Mouse (Mus musculus): ENCODE measurements around the gene Wfdc21.

Gene Wfdc21

DNA sequence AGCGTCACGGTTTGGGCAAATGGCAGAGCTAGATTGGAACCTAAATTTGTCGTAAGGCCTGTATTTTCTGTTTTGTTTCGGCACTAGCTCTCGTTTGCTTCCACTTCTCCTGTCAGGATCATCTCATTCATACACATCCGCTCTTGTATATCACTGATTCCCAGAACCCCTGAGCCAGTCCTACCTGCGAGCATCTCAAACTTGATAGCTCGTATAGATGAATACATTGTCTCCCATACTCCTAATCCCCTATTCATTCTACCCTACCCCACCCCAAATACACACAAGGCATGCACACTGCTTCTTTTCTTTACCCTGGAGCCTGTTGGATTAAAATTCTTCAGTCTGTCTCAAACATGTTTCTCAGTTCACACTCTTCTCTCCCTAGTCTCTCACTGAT, 7.5 kb downstream of the Wfdc21 start:
- no peak for DNase-seq

DNA sequence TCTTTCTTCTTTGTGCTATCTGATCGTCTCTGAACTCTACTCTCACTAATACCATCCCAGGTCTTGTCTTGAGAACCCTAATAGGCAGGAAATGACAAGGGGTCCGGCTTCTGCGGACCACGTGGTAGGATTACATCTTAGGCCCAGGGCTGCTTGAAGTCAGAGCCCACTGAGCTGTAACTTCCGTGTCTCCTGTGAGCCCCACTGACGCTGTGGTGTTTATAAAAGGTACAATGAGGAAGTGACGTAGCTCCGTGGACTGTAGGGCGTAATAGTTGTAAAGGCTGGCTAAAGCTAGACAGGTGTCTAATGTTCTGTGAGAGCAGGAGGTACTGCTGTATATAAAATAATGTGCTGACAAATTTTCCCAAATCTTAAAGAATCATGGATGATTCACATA, 20.6 kb downstream of the Wfdc21 start:
- no peak for DNase-seq

DNA sequence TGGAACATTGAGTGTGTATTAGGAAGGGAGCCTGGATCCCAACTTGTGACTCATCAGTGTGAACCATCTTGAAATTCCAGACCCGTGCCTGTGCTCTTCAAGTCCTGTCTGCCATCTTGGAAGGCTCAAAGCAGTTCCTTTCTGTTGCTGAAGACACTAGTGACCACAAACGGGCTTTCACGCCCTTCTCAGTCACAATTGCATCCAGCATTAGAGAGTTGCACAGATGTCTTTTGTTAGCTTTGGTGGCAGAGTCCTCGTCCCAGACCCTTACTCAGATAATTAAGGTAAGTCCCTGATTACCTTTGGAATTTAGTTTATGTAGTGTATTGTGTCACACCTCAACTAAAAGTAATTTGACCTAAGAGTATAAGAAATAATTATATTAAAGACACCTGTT, 22.2 kb downstream of the Wfdc21 start:
- DNase-seq: no peak

DNA sequence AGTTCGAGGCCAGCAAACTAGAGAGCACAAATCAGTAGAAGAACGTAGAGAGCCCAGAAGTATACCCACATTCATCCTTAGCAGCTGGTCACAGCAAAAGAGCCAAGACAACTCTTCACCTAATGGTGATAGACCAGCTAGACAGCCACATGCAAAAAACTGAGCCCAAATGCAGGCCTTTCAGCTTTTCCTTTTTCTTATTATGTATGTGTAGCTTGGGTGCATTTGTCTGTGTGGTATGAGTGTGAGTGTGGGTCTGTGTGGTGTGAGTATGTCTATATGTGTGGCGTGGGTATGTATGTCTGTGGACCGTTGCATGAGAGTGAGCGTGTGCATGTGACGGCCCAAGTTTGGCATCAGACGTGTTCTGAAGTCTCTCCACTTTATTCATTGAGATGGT, 24.3 kb downstream of the Wfdc21 start:
- no peak for DNase-seq

DNA sequence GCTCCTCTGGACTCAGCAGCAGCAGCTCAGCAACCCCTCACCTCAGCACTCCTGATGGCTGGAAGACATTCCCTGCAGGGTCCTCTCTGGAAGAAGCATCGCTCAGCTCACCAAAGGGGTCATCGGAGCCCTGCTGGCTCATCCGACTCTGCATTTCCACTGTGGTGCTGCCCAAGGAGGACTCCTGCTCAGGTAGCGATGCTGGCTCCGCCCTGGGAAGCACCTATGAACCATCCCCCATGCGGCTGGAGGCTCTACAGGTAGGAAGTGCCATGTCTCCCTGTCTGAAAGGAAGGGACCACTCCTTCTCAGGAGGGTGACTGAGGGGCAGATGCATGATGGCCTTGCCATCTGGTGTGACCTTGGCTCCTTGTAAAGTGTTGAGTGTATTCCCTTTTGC, 25.6 kb downstream of the Wfdc21 start:
- DNase-seq: no peak

DNA sequence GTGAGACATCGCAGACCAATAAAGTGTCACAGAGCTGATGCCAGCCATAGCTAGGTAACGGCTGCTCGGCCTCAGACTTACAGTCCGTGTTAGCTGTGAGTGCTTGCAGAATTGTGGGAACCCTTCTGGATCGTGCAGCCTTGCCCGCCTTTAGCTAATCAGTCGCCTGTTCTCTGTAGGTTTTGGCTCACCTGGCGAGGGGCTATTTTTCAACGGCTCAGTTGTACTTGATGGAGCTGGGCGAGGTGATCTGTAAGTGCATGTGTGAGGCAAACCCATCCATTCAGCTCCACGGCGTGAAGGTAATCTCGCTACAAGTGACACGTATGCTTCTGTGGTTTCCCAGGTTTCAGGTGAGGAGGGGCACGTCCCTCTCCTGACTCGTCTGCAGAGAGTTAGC, 27.0 kb downstream of the Wfdc21 start:
- no peak for DNase-seq

DNA sequence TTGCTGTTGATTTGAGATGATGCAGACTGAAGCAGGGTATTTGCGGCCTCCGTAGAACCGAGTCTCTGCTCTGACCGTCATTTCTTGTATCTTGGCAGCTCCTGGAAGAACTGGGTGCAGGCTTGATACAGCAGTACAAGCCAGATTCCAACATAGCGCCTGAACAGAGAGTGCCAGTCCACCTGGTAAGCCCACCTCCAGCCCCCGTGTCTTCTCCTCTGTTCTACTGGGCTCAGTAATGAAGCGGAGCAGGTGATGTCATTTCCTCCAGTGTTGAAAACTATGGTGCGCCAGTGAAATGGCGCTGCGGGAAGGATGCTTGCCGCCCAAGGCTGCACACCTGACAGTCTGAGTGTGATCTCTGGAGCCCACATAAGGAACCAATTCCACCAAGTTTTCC, 27.6 kb downstream of the Wfdc21 start:
- DNase-seq: no peak

DNA sequence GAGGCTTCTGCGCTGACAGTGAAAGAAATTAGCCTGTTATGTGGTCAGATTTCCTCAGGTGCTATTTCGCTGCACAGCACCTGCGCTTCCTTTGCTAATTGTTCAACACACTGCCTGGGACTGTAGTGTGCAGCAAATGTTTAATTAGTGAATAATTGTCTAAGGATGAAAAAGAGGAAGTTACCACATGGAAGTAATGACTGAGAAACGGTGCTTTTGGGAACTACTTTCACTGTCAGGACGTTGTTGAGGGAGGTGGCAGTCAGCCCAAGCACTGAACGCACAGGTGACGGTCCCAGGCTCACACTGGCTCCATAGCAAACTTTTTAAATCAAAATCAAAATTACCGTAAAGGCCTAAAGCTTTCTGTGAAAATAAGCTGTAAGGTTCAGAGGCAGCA, 30.1 kb downstream of the Wfdc21 start:
- DNase-seq: no peak

DNA sequence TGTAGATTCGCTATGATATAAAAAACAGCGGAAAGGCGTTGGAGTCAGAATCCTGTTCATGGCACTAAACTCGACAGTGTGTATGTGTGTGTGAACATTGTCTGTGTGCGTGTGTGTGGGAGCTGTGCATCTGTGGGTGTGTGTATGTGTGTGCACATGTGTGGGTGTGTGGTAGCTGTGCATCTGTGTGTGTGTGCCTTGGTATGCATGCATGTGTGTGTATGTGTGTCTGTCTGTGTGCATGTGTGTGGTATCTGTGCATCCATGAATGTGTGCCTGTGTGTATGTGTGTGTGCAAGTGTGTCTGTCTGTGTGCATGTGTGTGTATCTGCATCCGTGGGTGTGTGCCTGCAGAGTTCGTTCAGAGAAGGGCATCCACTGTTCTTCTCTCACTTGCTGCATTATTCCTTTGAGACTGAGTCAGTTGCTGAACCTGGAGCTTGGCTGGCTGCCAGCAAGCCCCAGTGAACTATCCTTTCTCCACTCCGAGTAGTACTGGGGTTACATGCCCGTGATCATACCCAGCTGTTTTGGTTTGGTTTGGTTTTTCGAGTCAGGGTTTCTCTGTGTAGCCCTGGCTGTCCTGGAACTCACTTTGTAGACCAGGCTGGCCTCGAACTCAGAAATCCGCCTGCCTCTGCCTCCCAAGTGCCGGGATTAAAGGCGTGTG, 37.3 kb downstream of the Wfdc21 start:
- no peak for DNase-seq

DNA sequence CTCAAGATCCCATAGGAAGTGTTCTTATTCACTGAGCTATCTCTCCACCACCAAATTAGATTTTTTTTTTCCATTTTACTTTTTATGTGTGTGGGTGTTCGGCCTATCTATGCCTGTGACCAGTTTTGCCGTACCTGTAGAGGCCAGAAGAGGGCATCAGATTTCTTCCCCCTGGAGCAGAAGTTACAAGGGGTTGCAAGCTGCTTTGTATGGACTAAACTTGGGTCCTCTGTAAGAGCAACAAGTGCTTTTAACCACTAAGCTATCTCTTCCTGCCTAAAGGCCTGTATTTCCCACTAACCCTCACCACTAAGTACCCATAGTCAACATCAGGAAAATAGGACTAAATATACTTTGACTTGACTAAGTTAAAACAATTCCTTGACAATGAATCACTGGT, 37.9 kb downstream of the Wfdc21 start:
- DNase-seq: peak; percentile 62

DNA sequence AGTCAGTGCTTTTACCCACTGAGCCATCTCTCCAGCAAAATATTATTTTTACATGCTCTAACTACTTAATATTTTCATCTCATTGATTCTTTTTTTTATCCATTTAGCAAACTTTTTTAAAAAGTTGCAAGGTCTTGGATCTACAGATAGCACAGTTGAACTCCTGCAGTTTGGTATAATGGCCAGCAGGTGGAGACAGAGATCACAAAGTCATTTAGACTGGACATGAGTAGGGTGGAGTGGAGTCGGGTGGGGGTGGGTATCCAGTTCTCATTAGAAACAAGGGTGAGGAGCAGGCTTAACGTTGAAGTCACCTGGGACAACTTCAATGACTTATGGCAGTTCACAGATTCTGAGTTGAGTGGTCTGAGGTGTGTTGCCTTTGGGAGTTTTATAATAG, 38.6 kb downstream of the Wfdc21 start:
- DNase-seq: peak; percentile 84

DNA sequence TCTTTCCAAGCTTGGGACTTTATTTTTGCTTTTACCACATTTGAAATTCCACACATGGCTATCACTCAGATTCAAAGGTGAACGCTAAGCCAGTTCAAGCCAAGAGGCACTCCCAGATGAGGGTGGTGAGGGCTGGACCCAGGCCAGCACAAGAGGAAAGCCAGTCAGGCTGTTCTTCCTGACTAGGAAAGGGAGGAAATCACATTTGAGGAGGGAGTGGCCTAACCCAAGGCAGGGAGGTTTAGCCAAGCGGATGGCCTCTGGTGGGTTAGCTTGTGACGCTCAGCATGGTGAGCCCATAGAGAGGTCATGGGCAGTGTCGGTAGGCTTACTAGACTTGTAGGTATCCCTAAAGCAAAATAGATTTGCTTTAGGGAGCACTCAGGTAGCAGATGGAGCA, 40.1 kb downstream of the Wfdc21 start:
- peak; percentile 85 for DNase-seq

DNA sequence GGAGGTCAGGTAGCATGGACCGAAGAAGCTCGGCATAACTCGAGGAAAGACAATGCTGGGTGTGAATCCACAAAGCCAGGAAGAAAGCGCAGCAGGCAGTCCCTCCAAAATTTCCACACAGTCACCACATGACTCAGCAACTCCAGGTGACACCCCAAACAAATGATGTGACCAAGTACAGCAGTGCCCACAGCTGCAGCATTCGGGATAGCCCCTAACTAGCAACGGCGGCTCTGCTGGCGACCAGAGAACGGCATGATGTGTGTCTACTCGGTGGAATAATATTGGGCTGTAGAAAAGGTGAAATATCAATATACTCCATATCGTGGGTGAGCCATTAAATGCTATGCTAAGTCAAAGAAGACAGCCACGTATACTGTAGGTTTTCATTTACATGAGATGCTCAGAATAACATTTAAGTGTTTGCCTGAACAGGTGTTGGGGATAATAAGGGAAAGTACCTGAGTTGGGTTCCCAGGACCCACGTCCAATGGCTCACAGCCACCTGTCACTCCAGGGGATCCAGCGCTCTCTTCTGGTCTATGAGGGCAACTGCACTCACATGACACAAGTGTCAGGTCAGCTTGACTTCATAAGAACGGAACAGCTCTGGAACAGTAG, 40.8 kb downstream of the Wfdc21 start:
- DNase-seq: no peak

DNA sequence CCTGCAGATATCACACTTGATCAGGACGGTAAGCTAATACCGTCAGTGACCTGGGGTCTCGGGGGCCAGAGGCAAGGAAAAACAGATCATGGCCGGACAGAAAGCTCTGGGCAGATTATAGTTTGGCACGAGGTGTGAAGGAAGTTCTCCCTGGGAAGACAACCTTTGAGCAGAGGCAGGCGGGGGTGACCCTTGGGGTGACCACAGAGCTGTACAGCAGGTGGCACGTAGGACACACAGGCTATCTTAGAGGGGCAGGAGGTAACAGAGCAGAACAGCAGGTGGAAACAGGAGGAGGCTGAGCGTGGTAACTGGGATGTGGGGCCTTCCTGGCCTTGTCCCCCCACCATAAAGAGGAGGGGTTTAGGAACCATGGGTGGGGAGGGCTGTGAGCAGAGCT, 41.6 kb downstream of the Wfdc21 start:
- peak; percentile 73 for DNase-seq

DNA sequence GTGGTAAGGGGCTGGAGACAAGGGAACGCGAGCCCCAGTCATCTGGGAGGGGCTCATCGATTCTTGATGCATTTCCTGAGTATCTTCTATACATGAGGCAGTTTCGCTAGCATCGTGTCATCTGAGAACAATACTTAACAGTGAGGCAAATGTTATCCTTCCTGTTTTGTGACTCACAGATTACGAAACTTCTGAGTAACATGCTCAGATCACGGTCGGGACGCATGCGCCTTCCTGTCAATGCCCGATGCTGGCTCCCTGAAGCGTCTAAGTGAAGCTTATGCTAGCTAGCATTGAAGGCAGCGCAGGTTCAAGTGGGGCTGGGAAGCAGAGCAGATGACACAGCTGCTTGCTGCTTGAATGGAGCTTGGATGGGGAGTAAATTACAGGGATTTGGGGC, 42.5 kb downstream of the Wfdc21 start:
- no peak for DNase-seq

DNA sequence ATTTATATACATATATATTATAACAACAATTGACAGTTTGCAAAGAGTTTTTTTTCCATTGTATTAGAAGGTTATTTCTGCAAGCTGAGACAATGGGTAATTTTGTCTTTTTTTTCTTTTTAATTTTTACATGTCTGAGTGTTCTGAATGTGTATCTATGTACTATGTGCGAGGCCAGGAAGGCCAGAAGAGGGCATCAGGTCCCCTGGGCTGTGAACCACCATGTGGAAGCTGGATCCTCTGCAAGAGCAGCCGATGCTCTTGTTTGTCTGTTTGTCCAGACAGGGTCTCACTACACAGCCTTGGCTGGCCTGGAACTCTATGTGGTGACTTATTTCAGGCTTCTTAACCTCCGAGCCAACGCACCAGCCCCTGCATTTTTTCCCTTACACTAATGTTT, 44.4 kb downstream of the Wfdc21 start:
- DNase-seq: no peak

DNA sequence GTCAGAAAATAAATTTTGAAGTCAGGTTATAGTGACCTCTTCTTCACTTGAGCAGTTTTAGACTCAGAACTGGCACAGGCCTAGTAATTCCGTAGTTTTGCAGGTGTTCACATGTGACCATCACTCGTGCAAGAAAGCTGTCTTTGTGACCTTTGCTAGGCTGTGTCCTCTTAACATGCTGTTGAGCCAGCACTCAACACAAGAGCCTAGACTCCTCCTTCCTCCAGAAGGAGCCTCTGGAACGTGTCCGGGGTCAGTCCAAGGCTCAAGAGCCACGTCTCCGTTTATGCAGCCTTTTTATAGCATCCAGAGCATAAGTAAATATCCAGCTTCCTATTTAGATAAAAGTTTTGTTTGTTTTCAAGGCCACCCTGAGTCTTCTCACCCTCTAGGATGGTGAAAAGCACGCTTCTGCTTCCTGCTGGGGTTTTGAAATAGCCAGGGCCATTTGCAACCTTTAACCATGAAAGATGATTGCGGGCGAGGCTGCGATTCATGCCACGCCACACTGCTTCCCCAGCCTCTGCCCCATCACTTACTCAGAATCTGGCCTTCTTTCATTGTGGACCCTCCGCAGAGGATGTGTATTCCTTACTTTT, 45.7 kb downstream of the Wfdc21 start:
- DNase-seq: peak; percentile 91

DNA sequence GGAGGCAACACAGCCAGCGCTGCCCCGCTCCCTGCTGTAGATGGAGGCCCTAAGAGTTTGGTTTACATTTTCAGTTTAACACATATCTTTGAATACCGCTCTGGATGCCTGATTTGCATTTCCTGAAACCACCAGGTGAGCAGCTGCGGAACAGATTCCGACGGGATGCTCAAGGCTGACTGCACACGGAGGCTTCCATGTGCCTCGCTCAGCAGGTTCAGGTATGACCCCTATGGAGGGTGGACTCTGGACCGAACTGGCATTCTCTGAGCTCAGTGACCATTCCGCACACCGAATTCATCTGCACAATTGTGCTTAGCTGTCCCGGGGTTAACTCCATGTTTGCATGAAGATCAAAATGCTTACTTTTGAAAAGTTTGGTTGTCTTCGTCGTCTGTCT, 46.5 kb downstream of the Wfdc21 start:
- DNase-seq: peak; percentile 94

DNA sequence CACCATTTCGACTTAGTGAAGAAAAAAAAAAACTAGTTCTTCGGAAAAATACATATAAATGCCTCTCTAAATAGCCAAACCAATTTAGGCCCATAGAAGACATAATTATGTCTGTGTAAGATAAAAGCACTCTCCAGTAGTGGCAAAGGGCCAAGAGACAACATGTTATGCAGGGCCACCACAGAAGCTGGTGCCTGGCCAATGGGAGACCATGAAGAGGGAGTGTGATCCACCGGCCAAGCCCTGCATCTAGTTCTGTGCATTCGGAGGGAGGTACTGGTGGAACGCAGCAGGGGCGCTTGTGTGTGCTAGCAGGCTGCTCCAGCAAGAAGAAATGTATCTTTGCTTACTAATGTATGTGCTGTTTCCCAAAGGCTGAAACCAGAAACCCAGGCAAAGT, 49.4 kb downstream of the Wfdc21 start:
- no peak for DNase-seq

DNA sequence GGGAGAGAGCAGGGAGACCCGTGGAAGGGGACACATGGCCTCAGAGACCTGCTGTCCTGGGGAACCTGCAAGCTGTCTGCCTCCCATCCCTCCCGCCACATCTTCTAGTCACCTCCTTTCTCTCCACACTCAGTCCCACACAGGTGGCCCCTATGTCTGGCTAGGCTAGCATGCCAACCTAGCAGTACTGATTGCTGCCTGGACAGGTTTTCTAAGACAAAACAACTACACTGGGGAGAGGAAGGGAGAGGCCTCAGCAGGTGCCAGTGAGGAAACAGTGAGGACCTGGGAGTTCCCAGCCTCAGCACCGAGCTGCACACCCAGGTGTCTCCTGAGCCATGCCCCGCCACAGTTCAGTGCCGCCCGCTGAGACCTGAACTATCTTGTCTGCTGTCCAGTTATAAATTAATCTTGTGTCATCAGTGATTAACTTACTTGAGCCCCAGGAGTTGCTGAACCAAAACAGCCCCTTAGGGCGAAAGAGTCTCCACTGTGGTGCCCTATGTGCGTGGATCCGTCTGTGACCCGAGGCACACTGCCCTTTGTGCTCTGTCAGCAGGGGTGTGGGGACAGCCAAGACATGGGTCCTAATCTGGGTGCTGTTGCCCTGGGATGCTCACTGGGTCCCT, 50.4 kb downstream of the Wfdc21 start:
- DNase-seq: peak; percentile 95

DNA sequence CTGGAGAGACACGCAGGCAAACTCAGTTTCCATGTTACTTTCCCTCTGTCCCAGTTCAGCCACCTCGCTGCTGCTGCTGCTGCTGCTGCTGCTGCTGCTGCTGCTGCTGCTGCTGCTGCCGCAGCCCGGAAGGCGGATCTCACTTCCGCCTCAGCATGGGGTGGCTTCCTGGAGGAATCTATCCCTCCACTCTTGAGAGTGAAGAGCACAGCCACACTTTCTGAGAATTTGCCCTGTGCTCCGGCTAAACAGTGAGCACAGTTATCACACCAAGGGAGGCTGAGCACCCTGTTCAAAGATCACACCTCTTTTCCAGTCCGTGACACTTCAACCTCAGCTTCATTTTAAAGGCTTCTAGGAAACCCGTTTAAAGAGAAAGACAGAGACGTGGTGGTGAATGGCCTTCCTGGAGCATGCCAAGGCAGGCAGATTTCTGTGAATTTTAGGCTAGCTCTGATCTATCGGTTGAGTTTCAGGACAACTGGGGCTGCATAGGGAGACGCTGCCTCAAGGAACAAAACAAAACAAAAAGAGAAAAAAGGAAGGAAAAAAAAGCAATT, 53.2 kb downstream of the Wfdc21 start:
- peak; percentile 67 for DNase-seq

DNA sequence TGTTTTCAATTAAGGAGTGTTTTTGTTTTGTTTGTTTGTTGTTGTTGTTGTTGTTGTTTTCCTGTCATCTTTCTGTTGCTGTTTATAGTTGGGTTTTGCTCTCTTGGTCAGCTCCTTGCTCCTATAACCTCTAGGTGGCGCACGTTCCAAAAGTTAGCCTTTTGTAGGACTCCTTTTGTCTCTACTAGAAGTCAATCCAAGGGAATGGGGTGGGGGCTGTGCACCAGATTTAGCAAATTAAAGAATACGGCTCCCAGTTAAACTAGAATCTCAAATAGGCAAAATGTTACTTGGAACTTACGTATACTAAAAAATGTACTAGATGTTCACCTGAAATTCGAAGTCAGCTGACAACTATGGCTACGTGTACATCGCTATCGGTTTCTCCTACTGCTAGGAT, 55.4 kb downstream of the Wfdc21 start:
- peak; percentile 83 for DNase-seq
